Mouse (Mus musculus) testis, adult 2 months (tissue): ENCODE data around the gene Lsm14a.

Experiments used
- CTCF ChIP-seq: fragments of 200-500 bp; IDR thresholded peaks from 2 replicates; pipeline ENCODE4 v1.5.1; 2012; ENCODE audit warnings: low read depth, mild to moderate bottlenecking, inconsistent platforms, low read length, moderate library complexity; ENCODE audit not compliant: control insufficient read depth, insufficient read depth, insufficient replicate concordance
- POLR2A ChIP-seq: fragments of 200-500 bp; IDR thresholded peaks from 2 replicates; pipeline ENCODE4 v1.6.1; 2012; ENCODE audit warnings: low read depth, mild to moderate bottlenecking, inconsistent platforms, low read length, moderate library complexity; ENCODE audit not compliant: control insufficient read depth

GRCm38 (mm10) chr7:34324857-34325256, 68.3 kb downstream of the Lsm14a start:
- TF ChIP-seq CTCF (no peak), POLR2A (no peak)
